Mouse (Mus musculus): ENCODE results near the gene Mrm2.
"Not testable (repeated sequence)": the region's sequence is repeated elsewhere in the genome, so short reads cannot be mapped to it uniquely, and the experiment has no call there.

The Mrm2 gene

DNA sequence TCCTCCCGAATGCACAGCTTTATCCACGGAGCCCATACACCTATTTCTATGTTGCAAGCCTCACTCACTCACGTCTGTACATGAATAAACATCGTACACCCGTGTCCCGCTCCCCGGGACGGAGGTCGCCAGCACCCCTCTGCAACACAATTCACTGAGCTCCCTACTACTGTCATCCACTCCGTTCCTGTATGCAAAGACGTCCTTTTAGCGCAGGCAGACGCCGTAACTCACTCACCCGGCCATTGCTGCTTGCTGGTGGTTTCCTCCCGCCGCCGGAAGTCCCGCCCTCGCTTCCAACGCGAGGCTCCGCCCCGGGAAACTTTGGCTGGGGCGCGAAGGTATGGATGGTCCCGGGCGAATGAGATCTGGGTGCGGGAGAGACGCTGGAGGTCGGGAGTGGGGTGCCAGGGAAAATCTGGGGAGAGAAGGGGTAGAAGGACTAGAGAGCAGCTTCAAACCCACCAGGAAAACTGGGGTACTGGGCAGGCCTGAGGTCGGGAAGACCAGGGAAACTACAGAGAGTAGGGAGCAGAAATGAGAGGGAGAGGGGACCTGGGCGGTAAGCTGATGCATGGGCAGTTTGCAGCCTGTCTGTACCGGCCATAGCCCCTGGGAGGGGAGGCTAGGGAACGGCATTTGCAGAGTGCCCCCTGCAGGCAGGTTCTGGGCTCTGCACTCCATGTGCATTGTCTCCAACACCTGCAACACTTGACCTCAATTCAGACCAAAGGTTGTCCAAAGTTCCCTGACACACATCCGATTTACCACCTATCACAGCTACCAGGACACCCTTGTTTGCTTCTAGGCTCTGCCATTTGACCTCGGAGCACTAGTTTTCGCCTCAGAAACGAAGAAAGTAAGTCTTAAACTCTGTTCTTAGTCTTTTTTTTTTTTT is at the start of gene Mrm2:
Gene Mrm2 (minus strand): TSS at position 284 of the 898 bp plus-strand sequence.
- peak; percentile 64 for DNase-seq

GRCm38 (mm10) chr5:140381156-140381555 is 49.5 kb upstream of the Mrm2 start:
- DNase-seq = no peak

- DNase-seq = no peak
These were observed 47.6 kb upstream of the Mrm2 start for GRCm38 (mm10) chr5:140379299-140379698.

- no peak for DNase-seq
These were observed 46.6 kb upstream of the Mrm2 start for GRCm38 (mm10) chr5:140378121-140378853.

DNA sequence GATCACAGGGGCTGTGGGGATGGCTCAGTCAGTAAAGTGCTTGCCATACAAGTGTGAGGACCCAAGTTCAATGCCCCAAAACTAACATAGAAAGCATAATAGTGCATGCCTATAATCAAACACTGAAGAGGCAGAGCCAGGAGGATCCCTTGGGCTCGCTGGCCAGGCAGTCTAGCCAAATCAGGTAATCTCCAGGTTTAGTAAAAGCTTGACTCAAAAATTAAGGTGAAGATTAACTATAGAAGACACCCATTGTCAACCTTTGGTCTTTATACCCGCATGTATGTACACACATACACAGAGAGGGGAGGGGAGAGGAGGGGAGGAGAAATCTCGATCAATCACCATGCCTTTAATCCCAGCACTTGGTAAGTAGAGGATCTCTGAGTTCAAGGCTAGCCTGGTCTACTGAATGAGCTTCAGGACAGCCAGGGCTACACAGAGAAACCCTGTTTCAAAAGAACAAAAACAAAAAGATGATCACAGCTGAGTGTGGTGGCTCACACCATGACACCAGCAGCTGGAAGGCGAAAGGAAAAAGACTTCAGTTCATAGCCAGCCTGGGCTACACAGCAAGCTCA is 43.6 kb upstream of the Mrm2 start:
- DNase-seq = no peak

DNA sequence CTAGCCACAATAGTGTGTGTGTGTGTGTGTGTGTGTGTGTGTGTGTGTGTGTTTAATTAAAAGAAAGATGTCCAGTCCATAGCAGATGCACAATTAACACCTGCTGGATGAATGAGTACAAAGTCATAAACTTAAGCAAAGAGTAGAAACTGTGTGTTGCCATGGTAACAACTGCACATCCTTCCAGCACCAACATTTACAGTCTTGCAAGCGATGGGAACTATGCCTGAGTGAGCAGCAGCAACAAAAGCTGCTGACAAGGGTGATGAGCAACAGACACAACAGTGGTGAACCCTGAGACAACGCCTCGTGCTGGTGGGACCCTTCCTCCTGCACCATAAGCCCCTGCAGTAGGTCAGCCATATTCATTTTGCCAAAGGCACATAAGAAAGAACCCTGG is 42.5 kb upstream of the Mrm2 start:
- no peak for DNase-seq

- no peak for DNase-seq
These were observed 42.0 kb upstream of the Mrm2 start for GRCm38 (mm10) chr5:140373711-140374110.

DNA sequence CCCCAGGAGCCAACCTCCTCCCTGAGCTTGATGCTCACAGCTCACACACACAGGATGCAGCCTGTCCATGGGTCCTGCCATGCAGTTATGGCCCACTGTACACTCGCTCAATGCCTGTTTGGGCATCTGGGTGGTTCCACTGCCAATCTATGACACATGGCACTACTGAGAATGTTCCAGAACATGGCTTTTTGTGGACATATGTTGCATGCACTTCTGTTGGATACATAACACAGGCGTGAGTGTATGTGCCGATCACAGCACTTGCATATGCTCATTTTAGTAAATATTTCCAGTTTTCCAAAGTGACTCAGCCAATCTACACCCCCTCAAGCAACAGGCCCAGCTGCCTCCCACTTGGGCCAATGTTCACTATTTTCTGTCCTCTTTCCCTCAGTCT is 40.0 kb upstream of the Mrm2 start:
- DNase-seq = peak; percentile 78

- DNase-seq = no peak
These were observed 39.0 kb upstream of the Mrm2 start for GRCm38 (mm10) chr5:140370446-140371254.

DNA sequence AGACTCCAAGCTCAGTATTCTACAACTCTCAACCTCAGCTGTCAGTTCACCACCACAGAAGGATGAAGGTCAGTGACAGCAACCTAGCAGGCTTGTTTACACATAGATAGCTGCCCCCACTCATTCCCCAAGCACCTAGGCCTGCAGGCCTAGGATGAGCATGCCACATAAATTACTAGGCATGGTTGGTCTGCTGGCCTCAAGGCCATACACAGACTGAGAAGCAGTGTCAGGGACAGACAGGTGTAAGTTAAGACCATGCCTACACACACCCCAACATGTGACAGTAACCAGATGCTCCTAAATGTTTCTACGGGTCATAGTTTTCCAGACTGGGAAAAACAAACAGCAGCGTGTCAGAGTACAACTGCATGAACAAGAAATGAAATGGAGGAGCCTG is 37.8 kb upstream of the Mrm2 start:
- no peak for DNase-seq

GRCm38 (mm10) chr5:140368926-140369325 is 37.2 kb upstream of the Mrm2 start:
- no peak for DNase-seq

DNA sequence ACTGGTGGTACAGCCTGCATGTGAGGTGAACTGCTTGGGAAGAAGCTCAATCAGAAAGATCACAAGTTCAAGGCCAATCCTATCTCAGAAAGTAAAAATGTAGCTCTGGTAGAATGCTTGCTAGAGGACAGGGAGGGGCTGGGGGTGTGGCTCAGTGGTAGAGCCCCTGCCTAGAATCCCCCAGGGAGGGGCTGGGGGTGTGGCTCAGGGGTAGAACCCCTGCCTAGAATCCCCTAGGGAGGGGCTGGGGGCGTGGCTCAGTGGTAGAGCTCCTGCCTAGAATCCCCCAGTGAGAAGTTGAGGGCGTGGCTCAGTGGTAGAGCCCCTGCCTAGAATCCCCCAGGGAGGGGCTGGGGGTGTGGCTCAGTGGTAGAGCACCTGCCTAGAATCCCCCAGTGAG is 36.4 kb upstream of the Mrm2 start:
- DNase-seq = not testable (repeated sequence)

- DNase-seq = no peak
These were observed 32.7 kb upstream of the Mrm2 start for GRCm38 (mm10) chr5:140364415-140364814.

DNA sequence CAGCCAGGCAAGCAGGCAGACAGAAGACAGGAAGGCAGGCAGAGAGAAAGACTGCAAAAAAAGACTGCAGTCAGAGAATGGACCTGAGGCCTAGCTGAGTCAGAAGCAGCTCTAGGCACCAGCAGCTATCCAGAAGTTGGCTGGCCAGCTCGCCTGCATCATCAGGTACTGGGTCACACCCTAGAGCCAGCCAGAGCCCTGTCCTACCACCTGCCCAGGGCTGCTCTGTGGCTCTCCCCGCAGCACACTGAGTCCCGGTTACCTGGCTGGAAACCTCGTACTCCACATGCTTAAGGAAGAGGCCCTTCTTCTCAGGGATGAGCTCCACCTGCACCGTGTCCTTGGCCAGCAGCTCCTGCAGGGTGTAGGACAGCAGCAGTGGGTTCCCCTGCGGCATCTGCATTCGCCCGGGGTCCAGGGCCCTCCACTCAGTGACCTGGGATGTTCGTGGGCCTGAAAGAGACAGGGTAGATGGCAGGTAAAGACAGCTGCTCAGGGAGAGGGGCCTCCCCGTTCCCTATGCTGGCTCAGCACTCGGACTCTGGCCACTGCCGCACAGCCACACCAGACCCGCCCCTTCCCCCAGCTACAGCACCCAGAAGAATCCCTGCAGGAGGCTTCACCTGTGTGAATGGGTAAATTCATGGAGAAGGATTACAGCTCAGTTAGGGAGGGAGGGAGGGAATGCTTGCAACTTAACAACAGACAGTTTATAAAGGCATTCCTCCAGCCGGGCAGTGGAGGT is 28.4 kb upstream of the Mrm2 start:
- no peak for DNase-seq

- no peak for DNase-seq
These were observed 25.8 kb upstream of the Mrm2 start for GRCm38 (mm10) chr5:140357466-140357865.

GRCm38 (mm10) chr5:140355934-140356333 is 24.2 kb upstream of the Mrm2 start:
- no peak for DNase-seq

GRCm38 (mm10) chr5:140352352-140352751 is 20.7 kb upstream of the Mrm2 start:
- no peak for DNase-seq

- DNase-seq = no peak
These were observed 19.2 kb upstream of the Mrm2 start for GRCm38 (mm10) chr5:140350731-140351497.

GRCm38 (mm10) chr5:140349882-140350281 is 18.2 kb upstream of the Mrm2 start:
- no peak for DNase-seq

DNA sequence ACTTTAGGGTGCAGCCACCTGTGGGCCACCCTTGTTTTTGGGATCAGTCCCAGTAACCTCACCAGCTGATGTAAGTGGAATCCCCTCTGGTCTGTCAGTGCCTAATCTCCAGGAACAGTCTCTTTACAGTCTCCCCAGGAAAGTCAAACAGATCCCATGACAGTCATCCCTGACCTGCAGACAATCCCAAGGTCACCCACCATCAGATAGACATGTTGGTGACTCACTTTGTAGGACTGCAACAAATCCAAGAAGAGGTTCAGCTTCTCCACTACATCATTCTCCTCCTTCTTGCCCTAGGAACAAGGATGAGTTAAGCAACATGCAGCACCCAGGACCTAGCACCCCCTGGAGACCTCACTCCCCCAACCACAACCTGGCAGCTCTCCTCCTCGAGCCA is 14.4 kb upstream of the Mrm2 start:
- no peak for DNase-seq

DNA sequence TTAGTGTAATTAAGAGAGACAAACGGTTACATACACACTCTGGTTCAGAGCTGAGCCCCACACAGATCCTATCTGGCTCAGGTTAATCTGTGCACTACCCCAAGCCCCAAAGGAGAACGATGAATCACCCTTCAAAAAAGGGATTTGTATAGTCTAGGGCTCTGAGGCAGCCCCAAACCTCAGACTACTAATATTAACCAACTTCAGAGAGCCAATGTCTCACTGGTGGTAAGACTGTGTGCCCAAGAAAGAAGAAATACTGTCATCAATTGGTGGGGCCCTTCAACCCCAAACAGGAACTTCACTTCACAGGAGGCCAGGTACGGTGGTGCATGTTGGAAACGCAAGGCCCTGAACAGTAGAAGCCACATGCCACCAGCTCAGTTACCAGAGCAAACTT is 13.5 kb upstream of the Mrm2 start:
- no peak for DNase-seq

All from layer of hippocampus, adult 9-11 months (tissue).